Mouse (Mus musculus) liver, embryonic 12.5 days (tissue): ENCODE data around the gene Tnfrsf23. TPM values are rescaled to one million over a fixed set of nuclear protein-coding genes. Genes with fewer than 3 reads are reported as not detected.
"Not testable (repeated sequence)": the region's sequence is repeated elsewhere in the genome, so short reads cannot be mapped to it uniquely, and the experiment has no call there.

Experiments used
- ATAC-seq: fragments of 200-750 bp; cut with Nextera tagmentation; 2 replicates; pipeline ENCODE4 v1.8.0; 2017; ENCODE audit warnings: moderate number of reproducible peaks, mild to moderate bottlenecking, moderate library complexity
- H3K27ac ChIP-seq: fragments of 300-500 bp; sonication (generic); 2 replicates; pipeline ENCODE4 v1.5.1; 2016; ENCODE audit warnings: mild to moderate bottlenecking
- H3K27me3 ChIP-seq: fragments of 300-500 bp; sonication (generic); replicated peaks from 2 replicates; pipeline ENCODE4 v1.6.1; 2016; ENCODE audit warnings: mild to moderate bottlenecking, moderate library complexity
- H3K36me3 ChIP-seq: fragments of 300-500 bp; sonication (generic); 2 replicates; pipeline ENCODE4 v1.6.1; 2016; ENCODE audit warnings: mild to moderate bottlenecking, moderate library complexity
- H3K4me1 ChIP-seq: fragments of 300-500 bp; sonication (generic); 2 replicates; pipeline ENCODE4 v1.6.1; 2016
- H3K4me2 ChIP-seq: fragments of 300-500 bp; sonication (generic); 2 replicates; pipeline ENCODE4 v1.6.1; 2016; ENCODE audit warnings: mild to moderate bottlenecking, moderate library complexity
- H3K4me3 ChIP-seq: fragments of 300-500 bp; sonication (generic); 2 replicates; pipeline ENCODE4 v1.5.1; 2016; ENCODE audit warnings: mild to moderate bottlenecking, moderate library complexity
- H3K9ac ChIP-seq: fragments of 300-500 bp; sonication (generic); 2 replicates; pipeline ENCODE4 v1.6.1; 2016; ENCODE audit warnings: mild to moderate bottlenecking, moderate library complexity
- H3K9me3 ChIP-seq: fragments of 300-500 bp; sonication (generic); replicated peaks from 2 replicates; pipeline ENCODE4 v1.6.1; 2016; ENCODE audit warnings: mild to moderate bottlenecking, moderate library complexity
- WGBS: fragments of 180-500 bp; shearing (Covaris S2); methylation state at CpG from one replicate; pipeline ENCODE4 v1.1.7; 2016; ENCODE audit not compliant: insufficient replicate concordance; 5-methylcytosine and 5-hydroxymethylcytosine counted together
- polyA plus RNA-seq: library from polyadenylated mRNA; unstranded; fragments of >200 nt; fragmentation: Nextera tagmentation; extraction: Ambion mirVana; gene quantifications from 2 replicates; pipeline ENCODE4 v1.2.1, GENCODE M21; 2016

Gene Tnfrsf23
- polyA plus RNA-seq, 1 experiment from 2014 or later = 0.14 TPM

- Histone ChIP-seq H3K27ac (no peak overlapping the region), H3K27me3 (no peaks in the 10 kb centered on the region), H3K9me3 (no peaks in the 10 kb centered on the region), H3K9ac (no peak overlapping the region), H3K36me3 (0 out of 2 replicates have a peak, but pooled peaks cover 3% of the 10 kb centered on the region), H3K4me1 (no peaks in the 10 kb centered on the region), H3K4me2 (no peak overlapping the region), H3K4me3 (no peak overlapping the region)
- no peak for ATAC-seq
- 36% methylated on average over 7 of the region's 7 CpGs for WGBS
Measured at GRCm38 (mm10) chr7:143706697-143707438, 21.2 kb upstream of the Tnfrsf23 start.

DNA sequence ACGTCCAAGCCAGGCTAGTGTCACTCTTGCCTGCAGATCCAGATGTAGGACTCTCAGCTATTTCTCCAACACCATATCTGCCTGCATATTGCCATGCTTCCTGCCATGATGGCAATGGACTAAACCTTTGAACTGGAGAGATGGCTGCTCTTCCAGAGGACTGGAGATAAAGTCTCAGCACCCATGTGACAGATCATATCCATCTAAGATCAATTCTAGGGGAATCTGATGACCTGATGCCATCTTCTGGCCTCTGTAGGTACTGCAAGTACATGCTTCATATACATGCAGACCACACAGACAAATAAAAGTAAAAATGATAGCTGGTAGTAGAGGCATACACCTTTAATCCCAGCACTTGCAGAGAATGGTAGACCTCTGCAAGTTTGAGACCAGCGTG lies 10.5 kb upstream of the Tnfrsf23 start:
- no peak overlapping the region for H3K4me2 ChIP-seq
- no peak overlapping the region for H3K27ac ChIP-seq
- H3K4me3 ChIP-seq = no peak overlapping the region
- no peaks in the 10 kb centered on the region for H3K27me3 ChIP-seq
- no peak for ATAC-seq
- H3K9me3 ChIP-seq = no peaks in the 10 kb centered on the region
- H3K4me1 ChIP-seq = no peaks in the 10 kb centered on the region
- H3K36me3 ChIP-seq = no peaks in the 10 kb centered on the region
- H3K9ac ChIP-seq = no peak overlapping the region
- WGBS = 48% methylated on average over 2 of the region's 2 CpGs

GRCm38 (mm10) chr7:143694550-143694949 lies 8.9 kb upstream of the Tnfrsf23 start:
- Histone ChIP-seq H3K27ac (no peak overlapping the region), H3K4me2 (no peak overlapping the region), H3K27me3 (no peaks in the 10 kb centered on the region), H3K4me3 (no peak overlapping the region), H3K9me3 (no peaks in the 10 kb centered on the region), H3K36me3 (no peaks in the 10 kb centered on the region), H3K9ac (no peak overlapping the region), H3K4me1 (no peaks in the 10 kb centered on the region)
- WGBS = 75% methylated on average over 7 of the region's 7 CpGs
- no peak for ATAC-seq

- Histone ChIP-seq H3K36me3 (no peaks in the 10 kb centered on the region), H3K4me2 (no peak overlapping the region), H3K4me3 (no peak overlapping the region), H3K9ac (no peak overlapping the region), H3K9me3 (no peaks in the 10 kb centered on the region), H3K4me1 (no peaks in the 10 kb centered on the region), H3K27me3 (0 out of 2 replicates have a peak, but pooled peaks cover 2% of the 10 kb centered on the region), H3K27ac (no peak overlapping the region)
- ATAC-seq = no peak
- WGBS = 79% methylated on average over 12 of the region's 12 CpGs
Measured at GRCm38 (mm10) chr7:143692746-143693510, 7.3 kb upstream of the Tnfrsf23 start.

DNA sequence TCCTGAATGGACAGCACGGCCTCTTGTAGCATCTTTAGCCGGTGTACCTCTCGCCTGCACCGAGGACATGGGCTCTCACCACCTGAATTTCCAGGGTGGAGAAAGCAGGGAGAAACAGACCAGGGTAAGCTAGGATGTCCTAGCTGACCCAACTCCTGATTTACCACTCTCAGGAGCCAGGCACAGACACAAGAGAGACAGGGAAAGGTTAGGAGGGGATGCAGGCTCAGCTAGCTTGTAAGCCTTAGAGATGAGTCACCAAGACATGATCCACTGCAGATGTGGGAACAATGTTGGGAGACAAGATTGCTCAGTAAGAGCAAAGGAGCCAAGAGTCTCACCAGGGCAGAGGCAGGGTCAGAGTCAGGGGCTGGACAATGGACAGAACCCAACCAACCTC lies 6.2 kb upstream of the Tnfrsf23 start:
- Histone ChIP-seq H3K4me3 (no peak overlapping the region), H3K4me1 (no peaks in the 10 kb centered on the region), H3K4me2 (no peak overlapping the region), H3K36me3 (no peaks in the 10 kb centered on the region), H3K9me3 (no peaks in the 10 kb centered on the region), H3K9ac (no peak overlapping the region), H3K27ac (no peak overlapping the region), H3K27me3 (peaks cover 9% of the 10 kb centered on the region; the same call in 1 of the 2 replicates)
- ATAC-seq = no peak
- 73% methylated on average over 4 of the region's 4 CpGs for WGBS

GRCm38 (mm10) chr7:143691181-143691580 lies 5.5 kb upstream of the Tnfrsf23 start:
- Histone ChIP-seq H3K27ac (no peak overlapping the region), H3K9ac (no peak overlapping the region), H3K4me3 (no peak overlapping the region), H3K36me3 (no peaks in the 10 kb centered on the region), H3K9me3 (no peaks in the 10 kb centered on the region), H3K4me1 (no peaks in the 10 kb centered on the region), H3K27me3 (peaks cover 9% of the 10 kb centered on the region; the same call in 1 of the 2 replicates), H3K4me2 (no peak overlapping the region)
- ATAC-seq = no peak
- 69% methylated on average over 5 of the region's 5 CpGs for WGBS

DNA sequence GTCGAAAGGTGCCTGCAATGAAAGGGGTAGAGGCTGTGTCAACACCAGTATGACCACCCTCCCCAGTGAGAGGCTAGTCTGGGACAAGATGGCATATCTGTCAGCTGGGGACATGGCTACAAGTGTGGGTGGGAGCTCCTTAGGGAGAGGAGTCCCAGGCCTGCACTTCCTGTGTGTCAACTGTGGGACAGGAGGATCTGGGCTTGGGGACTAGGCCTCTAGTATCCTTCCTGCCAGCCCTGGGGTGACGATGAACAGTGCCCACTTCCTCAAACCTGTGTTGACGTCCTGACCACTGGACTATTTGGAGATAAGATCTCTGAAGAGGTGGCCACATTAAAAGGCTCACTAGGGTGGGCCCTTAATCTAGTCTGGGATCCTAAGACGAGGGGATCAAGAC lies 4.3 kb upstream of the Tnfrsf23 start:
- Histone ChIP-seq H3K27ac (no peak overlapping the region), H3K4me1 (no peaks in the 10 kb centered on the region), H3K4me2 (no peak overlapping the region), H3K9ac (no peak overlapping the region), H3K27me3 (peaks cover 17% of the 10 kb centered on the region), H3K36me3 (no peaks in the 10 kb centered on the region), H3K4me3 (no peak overlapping the region), H3K9me3 (no peaks in the 10 kb centered on the region)
- no peak for ATAC-seq
- 35% methylated on average over 4 of the region's 4 CpGs for WGBS

DNA sequence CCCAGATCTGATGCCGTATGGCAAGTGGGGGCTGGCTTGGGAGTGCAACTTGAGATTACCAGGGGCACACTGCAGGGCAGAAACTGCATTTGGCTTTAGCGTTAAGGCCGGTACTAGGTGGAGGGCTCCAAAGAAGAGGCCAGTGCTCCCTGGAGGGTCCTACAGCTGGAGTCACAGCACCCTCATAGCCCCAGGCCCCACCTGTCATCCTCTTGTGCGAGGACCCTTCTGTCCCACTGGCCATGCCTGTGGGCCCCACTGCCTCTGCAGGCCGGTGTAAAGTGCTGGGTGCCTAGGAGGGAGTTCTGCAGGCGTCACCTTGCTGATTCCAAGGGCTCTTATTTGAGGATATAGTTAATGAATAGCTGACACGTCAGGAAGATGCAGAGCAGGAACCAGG lies 3.8 kb upstream of the Tnfrsf23 start:
- H3K9ac ChIP-seq = no peak overlapping the region
- H3K27ac ChIP-seq = no peak overlapping the region
- H3K36me3 ChIP-seq = no peaks in the 10 kb centered on the region
- no peak for ATAC-seq
- no peak overlapping the region for H3K4me3 ChIP-seq
- peaks cover 17% of the 10 kb centered on the region for H3K27me3 ChIP-seq
- no peaks in the 10 kb centered on the region for H3K9me3 ChIP-seq
- no peaks in the 10 kb centered on the region for H3K4me1 ChIP-seq
- 71% methylated on average over 7 of the region's 7 CpGs for WGBS
- no peak overlapping the region for H3K4me2 ChIP-seq

DNA sequence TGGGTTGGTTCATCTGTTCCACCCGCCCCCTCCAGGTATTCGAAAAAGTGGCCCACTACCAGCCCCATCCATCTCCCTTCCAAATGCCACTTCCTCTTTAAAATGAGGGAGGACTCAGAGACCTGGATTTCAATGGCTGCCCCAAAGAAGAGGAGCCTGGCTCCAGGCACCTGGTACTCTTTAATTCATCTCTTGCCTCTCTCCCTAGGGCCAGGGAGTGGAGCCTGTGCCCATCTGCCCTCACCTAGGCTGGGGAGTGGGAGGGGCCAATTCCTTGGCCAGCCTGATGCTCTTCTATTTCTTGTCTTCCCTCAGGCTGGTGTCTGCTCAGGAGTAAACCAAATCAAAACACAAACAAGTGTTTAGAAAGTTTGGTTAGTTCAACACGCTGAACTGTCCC lies 1.0 kb upstream of the Tnfrsf23 start:
- H3K9me3 ChIP-seq, H3K27ac ChIP-seq, H3K4me1 ChIP-seq, H3K36me3 ChIP-seq, H3K4me2 ChIP-seq, H3K4me3 ChIP-seq, H3K9ac ChIP-seq, ATAC-seq: not testable (repeated sequence)
- H3K27me3 ChIP-seq = peaks cover 17% of the 10 kb centered on the region
- 62% methylated on average over 3 of the region's 3 CpGs for WGBS

GRCm38 (mm10) chr7:143686191-143686590 lies 519 bp upstream of the Tnfrsf23 start:
- not testable (repeated sequence) for H3K36me3 ChIP-seq, H3K4me3 ChIP-seq, H3K4me1 ChIP-seq, H3K4me2 ChIP-seq, ATAC-seq, H3K9ac ChIP-seq, H3K27ac ChIP-seq, H3K9me3 ChIP-seq
- peaks cover 17% of the 10 kb centered on the region for H3K27me3 ChIP-seq
- WGBS = 20% methylated on average over 4 of the region's 4 CpGs

DNA sequence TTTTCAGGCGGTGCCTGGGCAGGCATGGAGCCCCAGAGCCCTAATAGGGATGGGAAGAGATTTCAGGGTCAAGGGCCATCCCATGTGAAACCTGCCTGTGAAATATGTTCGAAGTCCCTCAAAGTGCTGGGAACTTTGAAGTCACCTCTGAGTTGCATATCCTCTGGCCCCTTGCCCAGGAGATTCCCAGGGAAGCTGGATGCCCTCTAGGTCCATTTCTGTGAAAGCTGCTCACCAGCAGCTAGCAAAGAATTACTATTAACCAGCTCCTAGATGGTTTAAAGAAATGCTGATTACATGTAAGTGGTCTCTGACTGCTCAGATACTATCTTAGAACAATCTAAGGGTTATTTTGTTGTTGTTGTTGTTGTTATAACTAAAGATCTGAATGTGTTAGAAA lies 1.1 kb downstream of the Tnfrsf23 start:
- H3K36me3 ChIP-seq, H3K4me3 ChIP-seq, H3K9ac ChIP-seq, H3K4me1 ChIP-seq, H3K4me2 ChIP-seq, H3K9me3 ChIP-seq, H3K27ac ChIP-seq, ATAC-seq: not testable (repeated sequence)
- WGBS = 75% methylated on average over 2 of the region's 2 CpGs
- peaks cover 17% of the 10 kb centered on the region for H3K27me3 ChIP-seq

- H3K4me1 ChIP-seq = no peaks in the 10 kb centered on the region
- no peak for ATAC-seq
- no peak overlapping the region for H3K4me3 ChIP-seq
- WGBS = 71% methylated on average over 1 of the region's 1 CpGs
- no peaks in the 10 kb centered on the region for H3K9me3 ChIP-seq
- no peak overlapping the region for H3K9ac ChIP-seq
- H3K27me3 ChIP-seq = peaks cover 9% of the 10 kb centered on the region
- no peak overlapping the region for H3K4me2 ChIP-seq
- no peaks in the 10 kb centered on the region for H3K36me3 ChIP-seq
- no peak overlapping the region for H3K27ac ChIP-seq
Measured at GRCm38 (mm10) chr7:143681566-143681965, 4.1 kb downstream of the Tnfrsf23 start.
